Mouse (Mus musculus) midbrain, postnatal 0 days (tissue): Measurements from ENCODE around the gene Atf2. TPM values are rescaled to one million over a fixed set of nuclear protein-coding genes. Genes with fewer than 3 reads are reported as not detected.
"Not testable (repeated sequence)": the region's sequence is repeated elsewhere in the genome, so short reads cannot be mapped to it uniquely, and the experiment has no call there.

Experiments used
- ATAC-seq: fragments of 200-750 bp; cut with Nextera tagmentation; 2 replicates; pipeline ENCODE4 v1.8.0; 2017; ENCODE audit warnings: moderate number of reproducible peaks, mild to moderate bottlenecking, moderate TSS enrichment, moderate library complexity; ENCODE audit not compliant: low FRiP score
- DNase-seq: peaks from one replicate; pipeline ENCODE4 v3.0.0-alpha.2; 2015; ENCODE audit warnings: low spot score
- H3K27ac ChIP-seq: fragments of 300-500 bp; sonication (generic); 2 replicates; pipeline ENCODE4 v1.5.1; 2014; ENCODE audit warnings: low read depth, mild to moderate bottlenecking, low read length, mixed read lengths
- H3K27me3 ChIP-seq: fragments of 300-500 bp; sonication (generic); 2 replicates; pipeline ENCODE4 v1.6.1; 2014; ENCODE audit warnings: low read length, control low read depth, mixed read lengths; ENCODE audit not compliant: insufficient read depth
- H3K36me3 ChIP-seq: fragments of 300-500 bp; sonication (generic); 2 replicates; pipeline ENCODE4 v1.6.1; 2014; ENCODE audit warnings: low read length, control low read depth, mixed read lengths; ENCODE audit not compliant: insufficient read depth
- H3K4me1 ChIP-seq: fragments of 300-500 bp; sonication (generic); 2 replicates; pipeline ENCODE4 v1.6.1; 2014; ENCODE audit warnings: mild to moderate bottlenecking, control low read depth, antibody characterized with exemption, low read length, mixed read lengths; ENCODE audit not compliant: insufficient read depth
- H3K4me2 ChIP-seq: fragments of 300-500 bp; sonication (generic); 2 replicates; pipeline ENCODE4 v1.6.1; 2014; ENCODE audit warnings: low read depth, mild to moderate bottlenecking, low read length, mixed read lengths; ENCODE audit not compliant: poor library complexity, severe bottlenecking
- H3K4me3 ChIP-seq: fragments of 300-500 bp; sonication (generic); 2 replicates; pipeline ENCODE4 v1.5.1; 2014; ENCODE audit warnings: low read depth, mild to moderate bottlenecking, low read length, moderate library complexity
- H3K9ac ChIP-seq: fragments of 300-500 bp; sonication (generic); replicated peaks from 2 replicates; pipeline ENCODE4 v1.6.1; 2014; ENCODE audit warnings: mild to moderate bottlenecking, low read length, moderate library complexity, mixed read lengths; ENCODE audit not compliant: poor library complexity, severe bottlenecking
- H3K9me3 ChIP-seq: fragments of 300-500 bp; sonication (generic); 2 replicates; pipeline ENCODE4 v1.6.1; 2016; ENCODE audit warnings: low read length, control low read depth
- CTCF ChIP-seq: IDR thresholded peaks from 2 replicates; pipeline ENCODE4 v1.5.1; 2016; ENCODE audit warnings: antibody characterized with exemption, mild to moderate bottlenecking
- WGBS: fragments of 180-500 bp; shearing (Covaris S2); extraction: QIAGEN DNeasy Blood & Tissue Kit; methylation state at CpG from one replicate; pipeline ENCODE4 v1.1.7; 2014; 5-methylcytosine and 5-hydroxymethylcytosine counted together
- polyA plus RNA-seq: library from polyadenylated mRNA; unstranded; fragments of >200 nt; fragmentation: Nextera tagmentation; extraction: Ambion mirVana; gene quantifications from 2 replicates; pipeline ENCODE4 v1.2.1, GENCODE M21; 2015
- total RNA-seq: library from RNA; depleted of rRNA; stranded (reverse); fragments of >200 nt; gene quantifications from 2 replicates; pipeline ENCODE4 v1.2.3, GENCODE M21; 2014

Atf2 gene
- total and polyA plus RNA-seq, 2 experiments from 2014 or later, result 82.3 to 90.6 TPM

- no peak for DNase-seq
These were observed 16.7 kb upstream of the Atf2 start for GRCm38 (mm10) chr2:73909116-73909515.

GRCm38 (mm10) chr2:73904679-73905078, 12.2 kb upstream of the Atf2 start:
- H3K36me3 ChIP-seq, result peaks cover 20% of the 10 kb centered on the region
- not testable (repeated sequence) for H3K4me3 ChIP-seq, DNase-seq, H3K9ac ChIP-seq, H3K27me3 ChIP-seq, H3K4me1 ChIP-seq, ATAC-seq, H3K4me2 ChIP-seq, H3K27ac ChIP-seq, H3K9me3 ChIP-seq

More at GRCm38 (mm10) chr2:73909116-73909515, 16.7 kb upstream of the Atf2 start:
- H3K36me3 ChIP-seq, result peaks cover 18% of the 10 kb centered on the region
- no peak overlapping the region for H3K4me3 ChIP-seq
- TF ChIP-seq CTCF, result no peak
- H3K9me3 ChIP-seq, result no peaks in the 10 kb centered on the region
- WGBS, result 90% methylated on average over 2 of the region's 2 CpGs
- H3K27ac ChIP-seq, result no peak overlapping the region
- no peak for ATAC-seq
- H3K4me1 ChIP-seq, result no peaks in the 10 kb centered on the region
- no peak overlapping the region for H3K4me2 ChIP-seq
- no peaks in the 10 kb centered on the region for H3K27me3 ChIP-seq
- no peak overlapping the region for H3K9ac ChIP-seq

- H3K36me3 ChIP-seq, result peaks cover 14% of the 10 kb centered on the region
- TF ChIP-seq CTCF, result no peak
- WGBS, result 100% methylated on average over 2 of the region's 2 CpGs
- DNase-seq (no peak), ATAC-seq (no peak)
- no peaks in the 10 kb centered on the region for H3K4me1 ChIP-seq
- H3K9me3 ChIP-seq, result no peaks in the 10 kb centered on the region
- H3K4me2 ChIP-seq, result no peak overlapping the region
- no peak overlapping the region for H3K4me3 ChIP-seq
- H3K27ac ChIP-seq, result no peak overlapping the region
- no peak overlapping the region for H3K9ac ChIP-seq
- no peaks in the 10 kb centered on the region for H3K27me3 ChIP-seq
These were observed 11.1 kb upstream of the Atf2 start for GRCm38 (mm10) chr2:73903536-73903935.

- not testable (repeated sequence) for H3K9ac ChIP-seq, H3K27me3 ChIP-seq, H3K9me3 ChIP-seq, H3K4me2 ChIP-seq, DNase-seq, H3K4me3 ChIP-seq, H3K4me1 ChIP-seq, H3K27ac ChIP-seq, ATAC-seq, H3K36me3 ChIP-seq
- WGBS, result 97% methylated on average over 3 of the region's 3 CpGs
These were observed 9.9 kb upstream of the Atf2 start for GRCm38 (mm10) chr2:73902328-73902727.

- TF ChIP-seq CTCF, result no peak
- H3K4me1 ChIP-seq, result no peaks in the 10 kb centered on the region
- no peak overlapping the region for H3K4me3 ChIP-seq
- H3K9me3 ChIP-seq, result no peaks in the 10 kb centered on the region
- no peaks in the 10 kb centered on the region for H3K27me3 ChIP-seq
- 0 out of 2 replicates have a peak, but pooled peaks cover 2% of the 10 kb centered on the region for H3K36me3 ChIP-seq
- ATAC-seq, result no peak
- no peak overlapping the region for H3K4me2 ChIP-seq
- H3K27ac ChIP-seq, result no peak overlapping the region
- DNase-seq, result no peak
- no peak overlapping the region for H3K9ac ChIP-seq
These were observed 8.7 kb upstream of the Atf2 start for GRCm38 (mm10) chr2:73901169-73901568.

- no peak overlapping the region for H3K4me2 ChIP-seq
- H3K27me3 ChIP-seq, result no peaks in the 10 kb centered on the region
- H3K9ac ChIP-seq, result no peak overlapping the region
- H3K4me1 ChIP-seq, result no peaks in the 10 kb centered on the region
- no peak for DNase-seq
- no peaks in the 10 kb centered on the region for H3K9me3 ChIP-seq
- 0 out of 2 replicates have a peak, but pooled peaks cover 2% of the 10 kb centered on the region for H3K36me3 ChIP-seq
- WGBS, result 80% methylated on average over 1 of the region's 1 CpGs
- H3K27ac ChIP-seq, result no peak overlapping the region
- ATAC-seq, result no peak
- TF ChIP-seq CTCF, result no peak
- H3K4me3 ChIP-seq, result no peak overlapping the region
These were observed 7.9 kb upstream of the Atf2 start for GRCm38 (mm10) chr2:73900364-73900763.

GRCm38 (mm10) chr2:73896919-73897318, 4.5 kb upstream of the Atf2 start:
- not testable (repeated sequence) for H3K4me3 ChIP-seq, H3K9ac ChIP-seq, DNase-seq, H3K36me3 ChIP-seq, H3K27ac ChIP-seq, H3K4me1 ChIP-seq, H3K9me3 ChIP-seq, ATAC-seq, H3K27me3 ChIP-seq, H3K4me2 ChIP-seq
- 77% methylated on average over 4 of the region's 4 CpGs for WGBS
